Mouse (Mus musculus) layer of hippocampus, postnatal 25 days (tissue): ENCODE results near the gene Zfp867. TPM values are rescaled to one million over a fixed set of nuclear protein-coding genes. Genes with fewer than 3 reads are reported as not detected.

ENCODE experiments used
- DNase-seq, 2 experiments: peaks; one replicate each; pipeline ENCODE4 v3.0.0; 2022; ENCODE audit warnings: mixed read lengths in 2 of 2, low spot score in 1 of 2; ENCODE audit errors: extremely low spot score in 1 of 2
- total RNA-seq, 2 experiments: library from RNA; stranded (reverse); gene quantifications; 2 replicates each; pipeline ENCODE4 v1.2.3; 2021

Zfp867 gene
- 1 to 10 TPM; 3.7 to 4.2 TPM for total RNA-seq

DNA sequence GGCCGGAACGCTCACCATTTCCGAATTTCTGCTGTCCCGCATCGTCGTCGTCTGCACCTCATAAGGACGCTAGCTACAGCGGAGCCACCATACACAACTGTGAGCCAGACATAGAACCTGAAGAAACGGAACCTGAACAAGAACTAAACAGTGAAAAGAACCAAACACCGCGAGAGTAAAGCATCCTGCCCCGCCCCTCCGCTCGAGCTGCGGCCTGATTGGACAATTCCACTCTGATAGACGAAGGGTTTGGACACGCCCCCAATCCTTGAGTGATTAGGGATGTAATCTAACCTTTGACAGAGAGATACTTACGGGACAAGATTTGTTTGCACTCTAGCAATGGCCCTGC, at the start of gene Zfp867:
Gene Zfp867 (minus strand): TSS at position 149 of the 352 bp plus-strand sequence.
- peak; percentile 63 to 78 for DNase-seq

DNA sequence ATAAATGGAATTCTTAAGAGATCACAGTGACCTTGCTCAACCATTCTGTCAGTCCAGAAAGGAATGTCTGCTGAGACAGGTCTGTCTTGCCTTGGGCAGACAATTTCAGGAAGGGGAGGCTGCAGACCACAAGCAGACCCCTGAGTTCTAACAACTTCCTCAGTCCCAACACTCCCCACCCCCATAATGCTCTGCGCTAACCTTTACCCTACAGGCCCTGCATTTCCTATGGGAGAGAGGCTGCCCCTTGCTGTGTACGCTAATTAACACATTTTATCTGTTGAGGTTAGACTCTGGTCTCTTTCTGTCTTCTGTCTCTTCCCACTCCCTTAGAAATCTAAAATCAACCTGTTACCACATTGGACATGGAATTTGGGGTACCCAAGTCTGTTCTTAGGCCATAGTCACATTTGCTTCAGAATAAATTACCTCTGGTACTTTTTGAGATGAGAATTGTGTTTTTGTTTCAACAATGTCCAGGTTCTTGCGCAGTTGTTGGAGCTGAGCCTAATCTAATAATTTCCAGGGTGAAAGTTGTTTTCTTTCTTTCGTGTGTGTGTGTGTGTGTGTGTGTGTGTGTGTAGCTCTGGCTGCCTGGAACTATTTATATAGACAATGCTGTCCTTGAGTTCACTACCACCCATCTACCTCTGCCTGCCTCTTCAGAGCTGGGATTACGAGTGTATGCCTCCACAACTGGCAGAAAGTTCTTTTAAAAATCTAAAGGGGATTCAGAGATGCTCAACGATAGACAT, 47.6 kb upstream of the Zfp867 start:
- no peak for DNase-seq

GRCm38 (mm10) chr11:59518226-59518625, 46.0 kb upstream of the Zfp867 start:
- no peak for DNase-seq

GRCm38 (mm10) chr11:59517441-59517840, 45.2 kb upstream of the Zfp867 start:
- DNase-seq = no peak

GRCm38 (mm10) chr11:59514789-59515188, 42.5 kb upstream of the Zfp867 start:
- DNase-seq = no peak

GRCm38 (mm10) chr11:59514381-59514780, 42.1 kb upstream of the Zfp867 start:
- DNase-seq = no peak

DNA sequence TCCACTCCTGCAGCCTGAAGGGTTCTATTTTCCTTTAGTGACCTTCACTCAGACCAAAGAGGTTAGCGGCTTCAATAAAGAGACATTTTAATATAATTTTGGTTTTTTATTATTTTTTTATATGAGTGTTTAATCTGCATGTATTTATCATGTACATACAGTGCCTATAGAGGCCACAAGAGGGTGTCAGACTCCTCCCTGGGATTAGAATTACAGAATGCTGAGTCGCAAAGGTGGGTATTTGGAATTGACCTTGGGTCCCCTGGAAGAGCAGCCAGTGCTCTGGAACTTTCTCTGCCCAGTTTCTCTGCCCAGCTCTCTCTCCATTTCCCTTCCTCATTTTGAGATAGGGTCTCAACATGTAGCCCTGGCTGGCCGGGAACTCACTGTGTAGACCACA, 41.3 kb upstream of the Zfp867 start:
- no peak for DNase-seq

GRCm38 (mm10) chr11:59512733-59513132, 40.5 kb upstream of the Zfp867 start:
- DNase-seq = no peak

GRCm38 (mm10) chr11:59511558-59511957, 39.3 kb upstream of the Zfp867 start:
- DNase-seq = no peak

- no peak for DNase-seq
Observed at GRCm38 (mm10) chr11:59506713-59507074, 34.4 kb upstream of the Zfp867 start.

DNA sequence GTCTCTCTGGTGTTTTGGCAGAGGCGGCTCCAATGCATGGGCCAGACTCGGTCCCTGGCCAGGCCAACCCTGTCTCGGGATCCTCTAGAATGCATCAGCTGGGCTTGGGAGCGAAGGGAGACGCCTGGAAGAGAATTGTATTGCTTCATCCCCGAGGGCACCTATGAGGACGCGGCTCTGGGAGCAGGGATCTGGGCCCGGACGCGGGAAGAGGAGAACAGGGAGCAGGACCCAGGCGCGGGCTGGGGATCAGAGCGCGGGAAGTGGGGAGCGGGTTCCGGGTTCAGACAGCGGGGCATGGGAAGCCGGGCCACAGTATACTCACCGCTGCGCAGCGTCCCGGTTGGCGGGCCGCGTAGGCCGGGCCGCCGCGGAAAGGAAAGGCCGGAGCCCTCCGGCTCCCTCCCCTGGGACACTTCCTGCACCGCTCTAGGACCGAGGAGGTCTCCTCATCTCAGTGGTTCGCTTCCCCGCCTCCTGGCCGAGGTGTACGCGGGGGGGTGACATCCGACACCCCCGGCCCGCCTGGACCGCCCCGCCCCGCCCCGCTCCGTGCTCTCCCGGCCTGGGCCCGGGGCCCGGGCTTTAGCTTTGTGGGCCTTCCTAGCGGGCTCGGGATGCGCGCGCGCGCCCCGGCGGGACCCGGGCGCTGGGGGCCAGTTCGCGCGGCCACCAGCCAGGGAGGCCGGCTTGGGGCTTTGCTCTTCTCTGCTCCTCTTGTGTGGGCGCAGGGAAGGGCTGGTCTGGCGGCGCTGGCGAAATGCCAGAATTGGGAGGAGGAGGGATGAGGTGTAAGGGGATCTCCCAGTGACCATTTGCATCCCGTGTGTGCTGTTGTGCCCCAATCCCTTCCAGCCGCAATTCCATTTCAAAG, 33.8 kb upstream of the Zfp867 start:
- peak; percentile 60 to 62 for DNase-seq

GRCm38 (mm10) chr11:59505351-59505838, 33.1 kb upstream of the Zfp867 start:
- peak; percentile 23 to 33 for DNase-seq

DNA sequence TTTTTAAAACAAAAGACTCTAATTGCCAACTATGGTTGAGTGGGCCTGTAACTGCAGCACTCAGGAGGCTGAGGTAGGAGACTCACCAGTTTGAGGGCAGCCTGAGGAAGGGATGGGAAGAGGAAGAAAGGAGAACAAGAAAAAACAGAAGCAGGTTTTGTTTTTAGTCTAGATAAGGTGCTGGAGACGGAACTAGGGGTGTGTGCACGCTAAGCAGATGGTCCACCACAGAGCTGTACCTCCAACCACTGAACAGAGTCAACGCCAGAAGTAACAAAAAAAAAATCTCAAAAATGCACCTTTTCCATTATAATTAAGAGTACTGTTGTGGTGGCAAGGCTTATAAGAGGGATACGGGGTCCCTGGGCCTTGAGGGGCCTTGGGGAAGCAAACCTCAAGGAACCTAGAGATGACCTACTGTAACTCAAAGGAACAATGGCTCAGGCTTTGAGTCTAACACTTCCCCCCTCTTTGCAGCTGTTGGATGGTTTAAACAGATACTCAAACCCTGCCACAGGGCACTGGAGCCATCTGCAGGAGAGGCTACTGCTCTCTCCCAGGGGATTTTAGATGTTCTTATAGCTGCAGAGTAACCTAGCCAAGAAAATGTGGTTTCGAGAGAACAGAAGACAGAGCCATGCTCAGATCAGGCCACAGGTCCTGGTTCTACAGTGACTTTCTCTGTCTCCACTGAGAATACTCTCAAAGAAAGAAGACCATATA, 29.9 kb upstream of the Zfp867 start:
- no peak for DNase-seq

DNA sequence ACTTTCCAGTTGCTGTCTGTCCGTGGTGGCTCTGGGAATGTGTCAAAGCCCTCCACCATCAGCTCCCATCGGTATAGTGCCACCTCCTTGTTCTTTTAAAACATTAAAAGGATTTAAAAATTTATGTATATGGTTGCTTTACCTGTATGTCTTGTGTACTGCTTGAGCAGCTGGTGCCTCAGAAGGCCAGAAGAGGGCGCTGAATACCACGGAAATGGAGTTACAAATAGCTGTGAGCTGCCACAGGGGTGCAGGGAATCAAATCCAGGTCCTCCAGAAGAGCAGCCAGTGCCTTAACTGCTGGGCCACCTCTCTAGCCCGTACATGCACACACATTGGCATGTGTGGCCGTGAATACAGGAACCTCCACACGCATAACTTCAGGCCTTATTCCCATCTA, 25.5 kb upstream of the Zfp867 start:
- DNase-seq = no peak

GRCm38 (mm10) chr11:59496672-59497310, 24.5 kb upstream of the Zfp867 start:
- DNase-seq = no peak

GRCm38 (mm10) chr11:59486222-59486621, 13.9 kb upstream of the Zfp867 start:
- DNase-seq = no peak

- no peak for DNase-seq
Observed at GRCm38 (mm10) chr11:59485641-59486040, 13.4 kb upstream of the Zfp867 start.

DNA sequence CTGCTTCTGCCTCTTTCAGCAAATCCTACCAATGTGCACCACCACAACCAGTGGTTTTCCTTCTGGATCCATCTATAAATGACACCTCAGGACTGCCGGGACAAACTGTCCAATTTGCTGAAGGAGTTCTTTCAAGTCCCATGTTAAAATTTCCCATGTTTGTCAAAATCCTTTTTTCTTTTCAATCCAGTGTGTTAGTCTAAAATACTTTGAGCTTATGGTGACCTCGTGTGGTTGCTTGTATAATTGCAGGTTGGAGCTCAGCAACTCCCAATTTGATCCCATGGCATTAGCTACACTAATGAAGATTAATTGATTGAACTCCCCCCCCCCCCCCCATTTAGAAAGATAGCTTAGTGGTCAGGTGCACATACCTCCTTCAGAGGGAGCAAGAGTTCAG, 10.9 kb upstream of the Zfp867 start:
- DNase-seq = peak; percentile 32 to 68

GRCm38 (mm10) chr11:59477240-59477639, 5.0 kb upstream of the Zfp867 start:
- DNase-seq = no peak
